Mouse (Mus musculus): ENCODE results near the gene Spryd4.
A peak's percentile ranks its signal among the peaks of the same experiment; 100 is the strongest.

The Spryd4 gene

GRCm38 (mm10) chr10:128211390-128212108 lies at the start of gene Spryd4:
Gene Spryd4, minus strand, starts transcription at chr10:128211807.
- peak; percentile 89 to 96 for DNase-seq (ENCODE audit: inconsistent age in 2 of 2, low spot score in 1 of 2)

DNA sequence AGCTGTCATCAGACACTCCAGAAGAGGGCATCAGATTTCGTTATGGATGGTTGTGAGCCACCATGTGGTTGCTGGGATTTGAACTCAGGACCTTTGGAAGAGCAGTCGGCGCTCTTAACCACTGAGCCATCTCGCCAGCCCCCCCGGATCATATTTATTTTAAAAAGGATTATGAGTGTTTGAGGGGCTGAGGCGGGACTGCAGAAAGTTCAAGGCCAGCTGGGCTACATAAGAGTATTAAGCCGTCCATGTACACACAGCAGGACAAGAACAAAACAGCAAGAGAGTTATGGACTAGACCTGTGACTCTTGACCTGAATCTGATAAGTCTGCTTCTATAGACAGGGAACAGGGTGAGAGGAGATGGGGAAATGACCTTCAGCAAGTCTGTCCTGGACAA lies 48.8 kb upstream of the Spryd4 start:
- DNase-seq (ENCODE audit: inconsistent age in 2 of 2, low spot score in 1 of 2): peak; percentile 53 to 55

DNA sequence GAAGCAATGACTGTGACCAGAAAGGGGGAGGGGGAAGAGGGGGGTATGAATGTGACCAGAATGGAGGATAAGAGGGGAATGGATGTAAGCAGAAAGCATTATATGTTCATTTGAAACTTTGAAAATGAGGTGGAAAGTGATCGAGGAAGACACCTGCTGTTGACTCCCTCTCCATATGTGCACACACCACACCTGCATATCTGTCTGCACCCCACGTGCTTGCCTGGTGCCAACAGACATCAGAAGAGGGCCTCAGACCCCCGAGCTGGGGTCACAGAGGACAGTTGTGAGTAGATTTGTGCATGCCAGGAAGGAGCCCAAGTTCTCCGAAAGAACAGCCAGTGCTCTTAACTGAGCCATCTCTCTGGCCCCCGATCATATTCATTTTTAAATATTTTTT lies 48.3 kb upstream of the Spryd4 start:
- no peak for DNase-seq (ENCODE audit: inconsistent age in 2 of 2, low spot score in 1 of 2)

- no peak for DNase-seq (ENCODE audit: inconsistent age in 2 of 2, low spot score in 1 of 2)
These were observed 47.3 kb upstream of the Spryd4 start for GRCm38 (mm10) chr10:128258953-128259352.

- DNase-seq (ENCODE audit: inconsistent age in 2 of 2, low spot score in 1 of 2): no peak
These were observed 44.7 kb upstream of the Spryd4 start for GRCm38 (mm10) chr10:128256328-128256727.

DNA sequence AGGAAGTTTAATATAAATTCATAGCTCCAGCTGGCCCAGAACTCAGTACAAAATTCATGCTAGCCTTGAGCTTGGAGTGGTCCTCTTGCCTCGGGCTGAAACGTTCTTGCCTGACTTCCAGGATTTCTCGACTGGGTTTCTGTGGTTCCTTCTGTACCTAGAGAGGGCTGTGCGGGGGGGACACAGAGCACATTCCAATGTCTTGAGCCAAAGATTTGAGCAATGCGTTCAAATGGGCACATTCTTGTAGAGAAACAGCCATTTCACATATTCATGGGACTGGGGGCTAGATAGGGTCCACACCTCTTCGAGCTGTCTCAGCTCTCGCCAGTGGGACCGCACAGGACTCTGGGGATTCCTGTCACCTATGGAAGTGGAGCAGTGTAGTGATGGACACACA lies 44.3 kb upstream of the Spryd4 start:
- DNase-seq (ENCODE audit: inconsistent age in 2 of 2, low spot score in 1 of 2): no peak

DNA sequence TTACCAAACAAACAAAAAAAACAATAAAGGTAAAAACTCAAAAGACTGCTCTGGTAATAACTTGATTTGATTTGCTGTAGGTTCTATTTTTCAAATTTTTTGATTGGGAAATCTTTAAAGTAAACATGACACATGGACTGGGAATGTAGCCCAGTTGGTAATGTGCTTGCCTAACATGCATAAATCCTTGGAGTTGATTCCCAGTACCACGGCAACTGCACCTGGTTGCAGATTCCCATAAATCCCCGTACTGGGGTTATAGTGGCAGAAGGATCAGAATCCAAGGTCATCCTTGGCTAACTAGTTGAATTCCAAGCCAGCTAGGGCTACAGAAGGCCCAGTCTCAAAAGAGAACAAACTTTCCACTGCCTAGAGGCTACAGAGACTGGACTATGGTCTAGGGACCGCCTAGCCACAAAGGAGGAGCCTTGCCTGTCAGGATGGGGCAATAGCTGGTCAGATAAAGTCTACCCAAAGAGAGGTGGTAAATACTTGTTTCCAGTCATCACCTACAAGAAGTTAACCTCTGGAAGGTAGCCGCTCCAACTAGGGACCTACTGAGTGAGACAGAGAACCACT lies 42.2 kb upstream of the Spryd4 start, which contains the start of gene Apon:
Apon (plus strand) TSS at position 420 of the 579 bp plus-strand sequence.
- peak in 1 of 2 experiments; percentile 74 for DNase-seq (ENCODE audit: inconsistent age in 2 of 2, low spot score in 1 of 2)

- no peak for DNase-seq (ENCODE audit: inconsistent age in 2 of 2, low spot score in 1 of 2)
These were observed 39.0 kb upstream of the Spryd4 start for GRCm38 (mm10) chr10:128250565-128250964.

- peak in 1 of 2 experiments; percentile 52 for DNase-seq (ENCODE audit: inconsistent age in 2 of 2, low spot score in 1 of 2)
These were observed 35.6 kb upstream of the Spryd4 start for GRCm38 (mm10) chr10:128247020-128247732.

DNA sequence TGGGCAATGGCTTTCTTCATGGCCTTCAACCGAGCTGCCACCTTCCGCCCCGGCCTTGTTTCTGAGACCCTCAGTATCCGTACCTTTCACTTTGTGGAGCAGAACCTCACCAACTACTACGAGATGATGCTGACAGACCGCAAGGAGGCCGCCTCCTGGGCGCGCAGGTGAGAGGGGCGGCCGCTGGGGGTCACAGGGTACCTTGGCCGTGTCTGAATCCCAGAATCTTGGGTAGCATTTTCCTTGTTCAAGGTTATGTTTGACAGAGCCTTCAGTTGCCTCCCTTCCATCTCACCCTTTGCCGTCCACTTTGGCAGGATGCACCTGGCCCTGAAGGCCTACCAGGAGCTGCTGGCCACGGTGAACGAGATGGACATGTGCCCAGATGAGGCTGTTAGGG lies 32.5 kb upstream of the Spryd4 start:
- DNase-seq (ENCODE audit: inconsistent age in 2 of 2, low spot score in 1 of 2): no peak

DNA sequence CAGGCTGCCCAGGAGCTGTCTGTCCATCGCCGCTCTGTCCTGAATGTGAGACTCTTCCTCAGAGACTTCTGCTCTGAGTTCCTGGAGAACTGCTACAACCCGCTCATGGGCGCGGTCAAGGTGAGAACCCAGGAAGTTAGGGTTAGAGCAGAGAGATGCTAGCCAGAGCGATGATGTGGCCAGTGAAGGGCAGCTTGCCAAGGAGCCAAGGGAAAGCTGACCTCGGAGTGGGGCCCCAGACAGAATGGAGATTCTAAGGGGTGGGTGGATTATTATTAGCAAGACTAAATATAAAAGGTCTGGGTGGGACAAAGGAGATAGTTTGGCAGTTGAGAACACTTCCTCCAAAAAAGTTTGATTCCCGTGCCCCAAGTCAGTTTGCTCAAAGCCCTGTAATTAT lies 31.6 kb upstream of the Spryd4 start:
- DNase-seq (ENCODE audit: inconsistent age in 2 of 2, low spot score in 1 of 2): no peak

- DNase-seq (ENCODE audit: inconsistent age in 2 of 2, low spot score in 1 of 2): no peak
These were observed 28.5 kb upstream of the Spryd4 start for GRCm38 (mm10) chr10:128240131-128240530.

- DNase-seq (ENCODE audit: inconsistent age in 2 of 2, low spot score in 1 of 2): no peak
These were observed 27.5 kb upstream of the Spryd4 start for GRCm38 (mm10) chr10:128239140-128239539.

GRCm38 (mm10) chr10:128237807-128238480 lies 26.3 kb upstream of the Spryd4 start:
- peak in 1 of 2 experiments; percentile 40 for DNase-seq (ENCODE audit: inconsistent age in 2 of 2, low spot score in 1 of 2)

DNA sequence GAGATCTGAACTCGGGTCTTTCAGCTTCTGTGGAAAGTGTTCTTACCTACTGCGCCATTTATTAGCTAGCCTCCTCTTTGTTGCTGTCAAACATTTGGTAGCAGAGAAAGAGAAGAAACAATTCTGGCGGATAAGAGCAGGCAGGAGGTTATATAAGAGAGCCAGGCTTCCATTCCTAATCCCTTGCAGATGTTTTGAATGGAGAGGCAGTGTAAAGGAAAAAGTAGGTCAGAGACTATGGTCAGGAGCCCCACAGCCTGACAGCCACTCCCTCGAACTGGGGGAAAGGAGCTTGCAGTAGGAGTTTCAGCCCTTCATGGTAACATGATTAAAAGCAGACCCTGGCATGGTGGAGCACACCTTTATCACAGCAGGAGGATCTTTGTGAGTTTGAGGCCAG lies 24.7 kb upstream of the Spryd4 start:
- no peak for DNase-seq (ENCODE audit: inconsistent age in 2 of 2, low spot score in 1 of 2)

GRCm38 (mm10) chr10:128232420-128232985 lies 20.9 kb upstream of the Spryd4 start:
- DNase-seq (ENCODE audit: inconsistent age in 2 of 2, low spot score in 1 of 2): peak; percentile 59 to 89

DNA sequence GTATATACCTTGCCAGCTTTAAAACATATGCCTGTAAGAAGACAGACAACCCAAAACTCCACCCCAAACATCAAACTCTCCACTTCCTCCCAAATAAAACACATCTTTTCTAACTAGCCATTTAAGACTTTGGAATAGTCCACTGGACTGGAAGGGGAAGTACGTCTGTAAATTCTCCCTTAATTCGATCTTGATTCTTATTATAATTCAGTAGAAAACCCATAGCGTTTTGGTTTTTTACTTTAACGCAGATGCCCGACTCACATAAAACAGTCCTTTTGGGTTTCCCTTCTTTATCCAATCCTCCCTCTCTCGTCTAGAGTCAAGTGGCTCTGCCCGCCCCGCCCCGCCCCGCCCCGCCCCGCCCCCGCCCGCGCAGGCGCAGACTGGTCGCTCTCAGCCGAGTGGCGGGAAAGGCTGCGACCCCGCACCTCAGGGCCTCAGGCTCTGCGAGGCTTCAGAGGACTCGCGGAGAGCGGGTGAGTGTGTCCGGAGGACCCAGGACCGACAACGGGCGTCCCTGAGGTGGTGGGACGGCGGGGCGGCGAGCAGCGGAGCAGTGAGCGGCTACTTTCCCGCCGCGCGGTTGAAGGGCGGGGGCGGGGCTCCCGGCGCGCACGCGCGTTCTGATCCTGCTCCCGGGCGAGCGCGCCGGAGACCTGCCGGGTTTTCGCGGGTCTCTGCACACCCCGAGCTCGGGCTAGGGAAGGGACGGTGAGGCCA lies 20.3 kb upstream of the Spryd4 start, which contains the start of gene Timeless:
Timeless (plus strand) TSS at position 369 of the 723 bp plus-strand sequence.
- peak; percentile 90 to 97 for DNase-seq (ENCODE audit: inconsistent age in 2 of 2, low spot score in 1 of 2)

DNA sequence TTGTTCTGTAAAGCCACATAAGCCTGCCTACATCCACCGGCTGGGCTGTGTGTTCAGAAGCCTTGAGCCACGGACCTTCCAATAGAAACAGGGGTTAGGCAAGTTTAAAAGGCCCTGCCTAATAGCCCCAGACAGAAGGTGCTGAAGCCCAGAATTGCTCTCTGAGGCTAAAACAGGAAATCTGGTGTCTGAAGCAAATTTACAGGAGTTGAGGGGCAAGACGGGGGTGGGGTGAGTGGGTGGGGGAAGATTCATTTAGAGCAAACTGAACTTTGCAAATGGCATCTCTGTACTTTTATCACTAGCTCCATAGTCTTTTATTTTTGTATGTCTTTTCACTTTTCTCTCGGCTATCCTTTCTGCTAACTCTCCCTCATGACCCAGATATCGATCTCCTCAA lies 19.5 kb upstream of the Spryd4 start:
- no peak for DNase-seq (ENCODE audit: inconsistent age in 2 of 2, low spot score in 1 of 2)

DNA sequence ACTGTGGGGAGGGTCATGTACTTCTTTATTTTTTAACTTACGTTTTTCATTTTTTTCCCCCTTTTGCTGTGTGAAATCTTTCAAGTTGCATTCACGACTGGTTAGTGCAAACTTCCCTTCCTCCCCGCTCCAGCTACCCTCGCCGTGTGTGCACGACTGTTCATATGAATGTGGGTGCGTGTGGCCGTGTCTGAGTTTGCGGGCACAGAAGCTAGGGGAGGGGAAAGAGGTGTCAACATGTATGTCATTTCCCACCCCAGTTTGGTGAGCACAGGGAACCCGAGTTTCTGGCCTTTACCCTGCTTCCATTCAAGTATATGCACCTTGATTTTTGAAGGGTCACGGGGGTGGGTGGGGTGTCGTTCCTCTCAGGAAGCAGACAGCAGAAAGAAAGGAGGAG lies 19.0 kb upstream of the Spryd4 start:
- no peak for DNase-seq (ENCODE audit: inconsistent age in 2 of 2, low spot score in 1 of 2)

DNA sequence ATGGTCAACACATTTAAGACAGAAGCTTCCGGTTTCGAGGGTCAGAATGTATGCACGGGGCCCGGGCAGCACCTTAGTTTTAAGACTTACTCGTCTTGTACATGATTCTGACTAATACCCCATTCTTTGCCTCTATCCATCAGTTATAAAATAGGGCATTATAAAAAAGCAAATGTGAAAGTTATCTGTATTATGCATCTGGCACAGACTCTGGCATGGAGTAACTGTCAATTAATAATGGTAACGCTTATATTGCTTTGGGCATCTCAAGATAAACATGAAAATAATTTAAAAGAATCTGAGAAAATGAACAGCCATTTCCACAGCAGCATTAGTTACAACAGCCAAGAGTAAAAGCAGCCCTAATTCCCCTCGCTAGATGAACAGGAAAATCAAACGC lies 16.4 kb upstream of the Spryd4 start:
- DNase-seq (ENCODE audit: inconsistent age in 2 of 2, low spot score in 1 of 2): no peak

Measured in adrenal gland, adult (tissue).